Mouse (Mus musculus): ENCODE measurements around the gene Arhgap15.

Arhgap15 gene

DNA sequence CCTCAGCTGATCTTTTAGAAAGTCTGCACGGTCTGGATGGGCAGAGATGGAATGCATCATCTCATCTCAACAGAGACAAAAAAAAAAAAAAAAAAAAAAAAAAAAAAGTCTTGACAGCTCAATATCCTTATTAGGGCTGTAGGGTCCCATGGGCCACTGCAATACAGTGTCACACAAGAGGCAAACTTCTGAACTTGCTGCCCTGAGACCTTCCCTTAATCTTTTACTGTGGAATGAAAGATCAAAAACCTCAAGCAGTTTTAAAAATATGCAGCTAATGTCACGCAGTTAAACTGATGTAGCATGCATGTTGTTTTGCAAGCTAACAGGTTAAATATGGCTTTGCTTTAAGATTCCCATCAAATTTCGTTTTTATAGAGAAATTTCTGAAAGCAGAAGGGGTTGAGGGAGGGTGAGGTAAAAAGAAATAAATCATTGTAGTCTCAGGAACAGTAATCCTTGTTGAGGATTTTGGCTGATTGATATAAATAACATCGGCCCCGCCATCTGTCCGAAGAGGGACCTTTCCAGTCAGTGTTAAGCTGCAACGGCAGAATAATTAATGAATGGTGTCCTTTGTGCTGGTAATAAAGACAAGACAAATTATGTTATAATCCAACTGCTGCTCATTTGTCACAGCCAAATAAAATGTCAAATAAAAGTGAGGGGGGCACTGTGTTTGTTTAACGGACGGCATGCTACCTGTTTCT is 555.8 kb downstream of the Arhgap15 start:
- no peak for DNase-seq (ENCODE audit: low read depth, low spot score)

DNA sequence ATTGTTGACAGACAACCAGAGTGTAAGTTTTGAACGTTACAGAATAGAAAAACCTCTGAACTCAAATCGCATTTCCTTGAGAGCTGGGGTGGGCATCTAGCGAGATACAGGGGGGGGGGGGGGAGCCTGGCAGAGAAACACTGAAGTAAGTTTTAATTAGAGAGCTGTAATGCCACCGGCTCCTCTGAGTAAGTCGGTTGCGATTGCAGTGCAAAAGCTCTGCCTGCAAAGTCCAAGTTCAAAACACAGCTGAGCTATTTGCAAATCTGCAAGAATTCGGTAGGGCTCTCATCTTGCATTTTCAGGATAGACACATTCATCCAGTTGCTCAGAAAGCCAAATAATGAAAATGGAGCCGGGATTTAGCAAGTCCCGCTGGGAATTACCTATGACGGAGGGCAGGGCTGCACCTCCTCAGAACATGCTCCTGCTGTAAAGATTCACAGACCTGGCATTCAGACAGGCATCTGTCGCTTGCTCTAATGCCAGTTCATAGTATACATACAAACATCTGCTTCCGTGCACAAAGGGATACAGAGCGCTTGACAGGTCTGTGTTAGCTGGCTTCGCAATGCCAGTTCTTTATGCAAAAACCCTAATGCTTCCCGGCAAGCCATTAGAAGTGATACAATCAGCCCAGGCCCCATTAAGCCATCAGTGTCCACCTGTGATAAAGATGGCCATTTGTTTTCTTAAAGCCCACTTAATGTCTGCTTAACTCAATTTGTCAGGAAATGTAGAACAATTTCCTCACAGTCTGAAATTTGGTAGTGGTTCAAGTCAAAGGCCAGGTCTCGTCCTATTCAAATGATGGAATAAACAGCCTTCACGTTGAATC is 556.6 kb downstream of the Arhgap15 start:
- no peak for DNase-seq (ENCODE audit: low read depth, low spot score)

DNA sequence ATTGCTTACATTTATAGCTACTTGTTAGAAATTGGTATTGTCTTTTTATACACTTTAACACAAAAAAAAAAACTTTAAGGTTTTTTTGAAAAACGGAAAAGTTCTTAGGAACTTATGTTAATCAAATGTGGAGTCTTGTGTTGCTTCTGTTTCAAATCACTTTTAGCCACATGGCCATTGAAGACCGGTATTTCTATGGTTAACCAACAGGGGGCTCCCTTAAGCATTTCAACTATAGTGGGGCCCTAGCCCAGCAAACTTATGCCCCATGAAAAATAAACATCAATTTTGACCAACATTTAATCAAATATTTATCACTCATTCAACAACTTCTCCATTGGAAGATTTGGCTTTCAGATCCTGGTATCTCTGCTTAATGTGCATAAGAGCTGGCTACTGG is 557.5 kb downstream of the Arhgap15 start:
- DNase-seq (ENCODE audit: low read depth, low spot score) = peak; percentile 35

DNA sequence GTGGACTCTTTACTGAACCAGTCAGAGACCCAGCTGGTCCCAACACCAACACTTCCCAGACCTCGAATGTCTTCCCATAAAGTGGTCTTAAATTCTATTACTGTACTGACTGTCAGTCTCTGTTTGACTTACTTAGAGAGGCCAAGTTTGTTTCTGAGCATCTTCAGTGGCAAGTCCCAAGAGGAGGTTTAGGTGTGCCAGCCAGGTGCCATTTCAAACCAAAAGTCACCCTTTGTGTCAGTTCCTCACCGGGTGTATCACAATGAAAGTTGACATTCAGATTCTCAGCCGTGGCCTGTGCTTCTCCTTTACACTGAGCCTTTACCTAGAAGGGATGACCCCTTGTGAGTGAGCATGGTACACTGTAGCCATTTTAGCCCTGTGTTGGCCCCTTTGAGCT is 560.5 kb downstream of the Arhgap15 start:
- DNase-seq (ENCODE audit: low read depth, low spot score) = no peak

GRCm38 (mm10) chr2:44309556-44309955 is 560.9 kb downstream of the Arhgap15 start:
- no peak for DNase-seq (ENCODE audit: low read depth, low spot score)

DNA sequence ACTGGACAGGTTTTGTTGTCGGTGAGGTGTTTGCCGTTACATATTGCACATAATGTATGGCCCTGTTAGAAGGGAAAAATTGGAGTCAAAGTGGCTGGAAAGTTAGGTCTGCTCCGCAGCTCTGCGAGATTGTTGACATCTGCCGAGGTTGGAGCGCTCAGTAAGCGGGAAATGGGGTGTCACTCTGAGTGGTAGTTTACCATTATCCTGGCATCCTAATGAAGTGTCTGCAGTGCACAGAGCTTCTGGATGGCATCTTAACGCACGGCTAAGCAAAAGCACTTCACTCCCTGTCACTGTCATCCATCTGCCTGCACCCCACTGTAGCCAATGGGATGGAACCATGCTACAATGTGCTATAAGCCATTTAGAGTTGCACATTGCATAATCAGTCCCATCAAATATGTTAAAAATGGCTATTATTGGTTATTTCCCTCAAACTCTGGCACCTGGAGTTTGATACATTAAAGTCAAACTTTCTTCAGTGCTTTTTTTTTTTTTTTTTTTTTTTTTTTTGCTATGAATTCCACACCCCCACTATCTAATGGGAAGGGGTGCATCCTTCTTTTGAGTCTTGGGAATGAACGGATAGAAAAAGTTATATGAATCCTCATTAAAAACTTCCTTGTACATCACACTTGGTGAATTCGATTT is 561.6 kb downstream of the Arhgap15 start:
- DNase-seq (ENCODE audit: low read depth, low spot score) = no peak

DNA sequence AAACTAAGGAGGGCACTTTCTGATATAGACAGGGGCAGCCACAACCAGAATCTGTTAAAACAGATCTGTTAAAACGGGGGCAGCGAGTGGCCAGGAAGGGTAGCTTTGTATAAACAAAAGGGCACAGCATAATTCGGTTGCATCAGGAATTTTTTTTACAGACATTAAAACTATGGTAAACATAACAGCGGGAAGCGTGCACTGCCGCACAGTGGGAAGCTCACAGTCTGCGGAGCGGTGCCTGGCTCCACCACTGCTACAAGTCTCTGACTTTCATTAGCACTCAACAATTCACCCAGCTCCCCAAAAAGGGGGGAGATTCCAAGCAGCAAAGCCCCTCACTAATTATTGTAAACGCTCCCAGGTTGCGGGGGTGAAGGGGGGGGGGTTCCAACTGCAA is 562.6 kb downstream of the Arhgap15 start:
- peak; percentile 10 for DNase-seq (ENCODE audit: low read depth, low spot score)

- DNase-seq (ENCODE audit: low read depth, low spot score) = no peak
Observed at GRCm38 (mm10) chr2:44313573-44313972, 564.9 kb downstream of the Arhgap15 start.

DNA sequence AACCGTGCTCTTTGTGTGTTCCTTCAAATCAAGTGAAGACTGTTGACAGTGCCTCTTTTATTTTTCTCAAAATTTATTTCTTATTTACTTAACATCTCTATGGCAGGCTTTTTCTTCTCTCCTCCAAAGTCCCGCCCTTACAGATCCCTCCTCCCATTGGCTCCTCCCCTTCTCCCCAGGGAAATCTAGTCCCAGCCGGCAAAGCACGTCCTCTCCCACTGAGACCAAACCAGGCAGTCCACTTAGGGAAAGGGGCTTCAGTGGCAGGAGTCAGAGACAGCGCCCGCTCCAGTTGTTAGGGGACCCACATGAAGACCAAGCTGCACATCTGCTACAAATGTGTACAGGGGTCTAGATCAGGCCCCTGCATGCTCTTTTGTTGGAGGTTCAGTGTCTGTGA is 569.8 kb downstream of the Arhgap15 start:
- DNase-seq (ENCODE audit: low read depth, low spot score) = peak; percentile 39

- DNase-seq (ENCODE audit: low read depth, low spot score) = no peak
Observed at GRCm38 (mm10) chr2:44319479-44319878, 570.9 kb downstream of the Arhgap15 start.

DNA sequence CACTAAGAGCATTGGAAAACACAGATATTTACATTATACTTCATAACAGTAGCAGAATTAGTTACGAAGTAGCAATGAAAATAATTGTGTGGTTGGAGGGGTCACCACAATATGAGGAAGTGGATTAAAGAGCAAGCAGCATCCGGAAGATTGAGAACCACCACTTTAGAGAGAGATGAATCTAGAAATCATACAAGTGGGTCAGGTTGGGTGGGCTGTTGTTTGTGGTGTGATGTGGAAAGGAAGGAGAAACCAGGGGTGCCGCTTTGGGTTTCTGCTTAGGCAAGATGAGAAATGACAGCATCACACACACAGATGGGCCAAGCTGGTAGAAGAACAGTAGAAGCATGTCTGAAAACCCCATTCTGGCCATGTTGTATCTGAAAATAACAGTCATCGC is 575.2 kb downstream of the Arhgap15 start:
- DNase-seq (ENCODE audit: low read depth, low spot score) = no peak

GRCm38 (mm10) chr2:44333295-44333694 is 584.7 kb downstream of the Arhgap15 start:
- no peak for DNase-seq (ENCODE audit: low read depth, low spot score)

DNA sequence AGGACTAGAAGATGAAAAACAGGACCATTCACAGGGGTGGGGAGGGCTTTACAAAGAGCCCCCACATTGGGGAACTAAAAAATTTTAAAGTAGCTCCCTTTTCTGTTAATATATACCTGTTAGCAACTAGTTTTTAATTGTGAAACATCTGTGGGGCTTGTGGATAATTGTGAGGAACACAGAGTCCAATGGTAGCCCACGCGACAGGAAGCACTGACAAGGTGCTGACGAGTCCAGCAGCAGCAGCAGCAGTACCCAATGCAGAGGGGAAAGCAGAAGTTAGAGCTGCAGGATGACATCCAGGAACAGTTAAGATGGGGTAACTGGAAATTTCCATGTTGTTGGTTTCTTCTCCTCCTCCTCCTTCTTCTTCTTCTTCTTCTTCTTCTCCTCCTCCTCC is 585.4 kb downstream of the Arhgap15 start:
- DNase-seq (ENCODE audit: low read depth, low spot score) = no peak

- no peak for DNase-seq (ENCODE audit: low read depth, low spot score)
Observed at GRCm38 (mm10) chr2:44334517-44334916, 585.9 kb downstream of the Arhgap15 start.

DNA sequence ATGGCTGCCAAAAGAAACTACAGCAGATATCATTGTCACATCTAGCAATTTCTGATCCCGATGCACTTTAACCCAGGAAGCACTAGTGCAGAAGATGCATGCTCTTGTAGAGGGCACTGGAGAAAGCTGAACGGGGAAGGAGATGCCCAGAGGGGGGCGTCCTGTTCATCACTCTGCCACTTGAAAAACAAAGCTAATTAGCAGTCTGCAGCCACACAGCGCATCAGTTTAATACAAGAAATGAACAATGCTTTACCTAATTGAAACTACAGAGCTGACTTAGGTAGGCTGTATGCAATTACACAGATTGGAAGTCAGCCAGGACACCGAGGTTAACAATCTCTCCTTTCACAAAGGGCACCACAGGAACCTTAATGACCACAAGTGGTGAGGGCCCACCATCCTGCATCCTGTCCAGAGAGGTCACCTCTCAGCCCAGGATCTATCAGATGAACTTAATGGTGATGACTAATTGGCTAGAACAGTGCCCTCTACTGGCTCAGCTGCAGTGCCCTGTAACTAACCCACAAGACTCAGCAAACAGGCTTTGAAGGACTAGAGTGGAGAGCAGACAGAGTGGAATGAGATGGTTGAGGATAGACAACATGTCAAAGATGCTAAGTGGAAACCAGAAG is 588.2 kb downstream of the Arhgap15 start:
- DNase-seq (ENCODE audit: low read depth, low spot score) = peak; percentile 21

GRCm38 (mm10) chr2:44338467-44338866 is 589.8 kb downstream of the Arhgap15 start:
- no peak for DNase-seq (ENCODE audit: low read depth, low spot score)

DNA sequence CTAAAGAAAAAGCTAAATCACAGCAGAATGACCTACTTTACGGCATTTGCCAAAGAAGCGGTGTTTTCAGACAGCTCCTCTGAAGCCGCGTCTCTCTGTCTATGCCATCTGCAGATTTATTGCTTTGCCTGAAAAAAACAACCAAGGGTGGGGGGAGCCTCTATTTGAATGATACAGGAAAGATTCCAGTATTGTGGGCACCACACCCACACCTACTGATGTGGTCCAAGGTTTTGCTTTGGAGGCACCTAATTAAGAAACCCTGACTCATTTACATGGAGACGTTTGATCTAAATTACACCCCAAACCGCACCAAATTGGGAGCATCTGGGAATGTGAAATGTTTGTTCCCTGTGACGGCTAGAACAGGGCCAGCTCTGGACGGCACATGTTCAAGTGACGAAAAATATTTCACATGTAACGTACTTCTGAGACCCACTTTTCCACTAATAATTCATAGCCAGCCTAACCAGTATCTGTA is 592.5 kb downstream of the Arhgap15 start:
- no peak for DNase-seq (ENCODE audit: low read depth, low spot score)

GRCm38 (mm10) chr2:44344861-44345260 is 596.2 kb downstream of the Arhgap15 start:
- no peak for DNase-seq (ENCODE audit: low read depth, low spot score)

GRCm38 (mm10) chr2:44345325-44345945 is 596.8 kb downstream of the Arhgap15 start:
- DNase-seq (ENCODE audit: low read depth, low spot score) = no peak

DNA sequence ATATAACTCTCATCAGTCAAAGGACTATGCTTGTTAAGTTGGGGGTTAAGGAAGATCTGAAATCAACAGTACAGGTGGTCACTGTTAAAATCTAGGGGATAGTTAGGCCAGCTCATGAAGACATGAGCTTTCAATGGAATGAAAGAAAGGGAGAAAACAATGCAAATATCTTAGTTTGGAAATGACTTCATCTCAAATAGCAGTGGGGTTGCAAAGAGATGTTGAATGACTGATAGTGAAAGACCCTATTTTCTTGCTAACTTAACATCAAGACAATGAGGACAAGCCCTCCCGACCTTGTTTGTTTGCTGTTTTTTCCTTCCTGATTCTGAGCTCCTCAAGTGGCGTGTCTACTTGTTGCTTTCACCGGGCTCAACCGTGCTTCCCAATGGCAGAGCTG is 597.6 kb downstream of the Arhgap15 start:
- DNase-seq (ENCODE audit: low read depth, low spot score) = no peak

DNA sequence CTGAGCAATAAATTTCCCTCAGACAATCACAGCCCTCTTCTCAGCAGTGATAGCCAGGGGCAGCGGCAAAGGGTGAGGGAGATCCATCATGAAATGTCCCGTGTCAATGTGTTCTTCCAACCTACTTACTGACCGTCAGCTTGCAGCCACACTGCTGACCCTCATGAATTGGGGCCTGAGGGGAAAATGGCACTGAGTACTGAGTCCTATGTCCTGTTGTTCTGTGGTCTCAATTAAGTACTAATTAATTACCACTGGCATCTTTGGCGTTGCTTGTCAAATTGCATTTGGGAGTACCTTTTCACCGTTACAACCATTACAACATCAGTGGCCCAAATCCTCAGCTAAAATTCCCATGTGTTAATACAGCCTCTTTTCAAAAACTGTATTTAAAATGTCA is 599.2 kb downstream of the Arhgap15 start:
- no peak for DNase-seq (ENCODE audit: low read depth, low spot score)
